Mouse (Mus musculus) gastrocnemius, postnatal 4 days (tissue): ENCODE results near the gene Grxcr1. TPM values are rescaled to one million over a fixed set of nuclear protein-coding genes. Genes with fewer than 3 reads are reported as not detected.

Experiments used
- DNase-seq, 2 experiments: peaks; one replicate each; pipeline ENCODE4 v3.0.0; 2021 to 2022; ENCODE audit warnings: low spot score in 2 of 2, mixed read lengths in 2 of 2
- total RNA-seq, 2 experiments: library from RNA; stranded (reverse); gene quantifications; 2 replicates each; pipeline ENCODE4 v1.2.3; 2021

The Grxcr1 gene
- total RNA-seq, 2 experiments from 2014 or later: not detected

DNA sequence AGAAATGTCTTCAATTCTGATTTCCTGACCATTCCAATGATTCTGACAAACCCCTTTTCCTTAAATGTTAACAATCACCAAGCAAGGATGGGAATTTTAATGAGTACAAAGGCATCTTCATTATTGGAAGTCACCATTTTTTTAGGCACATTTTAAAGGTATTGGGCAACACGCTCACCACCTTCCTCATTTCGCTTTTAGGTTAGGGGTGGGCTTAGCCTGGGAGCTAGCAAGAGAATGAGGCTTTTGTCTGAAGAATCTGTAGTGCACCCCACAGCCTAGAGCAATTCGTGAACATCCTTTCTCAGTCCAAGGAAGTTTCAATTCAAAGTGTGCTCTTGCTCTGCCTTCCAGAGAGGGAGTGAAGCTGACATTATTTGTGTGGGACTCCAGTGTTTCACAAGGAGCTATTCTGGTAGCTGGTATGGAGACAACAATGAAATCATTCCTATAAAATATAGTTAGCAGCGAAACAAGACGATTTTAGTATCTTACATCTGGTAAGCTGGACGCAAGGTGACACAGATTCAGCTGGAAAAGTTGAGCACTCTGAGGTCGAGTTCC, 55.0 kb downstream of the Grxcr1 start:
- DNase-seq: no peak

DNA sequence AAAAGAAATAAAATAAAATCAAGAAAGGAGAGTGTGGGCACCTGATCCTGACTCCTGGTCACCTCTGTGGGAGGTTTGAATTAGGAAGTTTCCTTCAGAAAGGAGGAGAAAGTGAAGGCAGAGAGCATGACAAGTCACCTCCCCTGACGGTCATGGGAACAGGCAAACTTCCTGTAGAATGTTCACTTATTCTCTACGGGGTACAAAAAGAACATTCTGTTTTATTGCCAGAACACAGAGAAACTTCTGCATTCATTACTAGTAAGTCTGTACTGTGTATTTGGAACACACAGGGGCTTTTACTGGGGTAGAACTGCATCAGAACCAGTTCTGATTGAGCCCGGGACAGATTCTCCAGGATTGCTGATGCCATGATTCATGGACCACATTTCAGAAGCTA, 55.5 kb downstream of the Grxcr1 start:
- no peak for DNase-seq

DNA sequence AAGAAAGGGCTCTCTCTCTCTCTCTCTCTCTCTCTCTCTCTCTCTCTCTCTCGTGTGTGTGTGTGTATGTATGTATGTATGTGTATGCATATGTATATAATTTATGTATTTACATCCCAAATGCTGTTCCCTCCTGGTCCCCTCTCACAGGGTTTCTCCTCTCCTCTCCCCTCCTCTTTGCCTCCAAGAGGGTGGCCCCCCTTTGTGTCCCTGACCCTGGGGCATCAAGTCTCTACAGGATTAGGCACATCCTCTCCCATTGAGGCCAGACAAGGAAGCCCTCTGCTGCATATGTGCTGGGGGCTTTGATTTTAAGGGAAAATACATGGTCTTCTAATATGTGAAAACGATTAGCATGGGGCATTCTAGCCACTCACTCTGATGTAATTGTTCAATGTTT, 61.5 kb downstream of the Grxcr1 start:
- no peak for DNase-seq

DNA sequence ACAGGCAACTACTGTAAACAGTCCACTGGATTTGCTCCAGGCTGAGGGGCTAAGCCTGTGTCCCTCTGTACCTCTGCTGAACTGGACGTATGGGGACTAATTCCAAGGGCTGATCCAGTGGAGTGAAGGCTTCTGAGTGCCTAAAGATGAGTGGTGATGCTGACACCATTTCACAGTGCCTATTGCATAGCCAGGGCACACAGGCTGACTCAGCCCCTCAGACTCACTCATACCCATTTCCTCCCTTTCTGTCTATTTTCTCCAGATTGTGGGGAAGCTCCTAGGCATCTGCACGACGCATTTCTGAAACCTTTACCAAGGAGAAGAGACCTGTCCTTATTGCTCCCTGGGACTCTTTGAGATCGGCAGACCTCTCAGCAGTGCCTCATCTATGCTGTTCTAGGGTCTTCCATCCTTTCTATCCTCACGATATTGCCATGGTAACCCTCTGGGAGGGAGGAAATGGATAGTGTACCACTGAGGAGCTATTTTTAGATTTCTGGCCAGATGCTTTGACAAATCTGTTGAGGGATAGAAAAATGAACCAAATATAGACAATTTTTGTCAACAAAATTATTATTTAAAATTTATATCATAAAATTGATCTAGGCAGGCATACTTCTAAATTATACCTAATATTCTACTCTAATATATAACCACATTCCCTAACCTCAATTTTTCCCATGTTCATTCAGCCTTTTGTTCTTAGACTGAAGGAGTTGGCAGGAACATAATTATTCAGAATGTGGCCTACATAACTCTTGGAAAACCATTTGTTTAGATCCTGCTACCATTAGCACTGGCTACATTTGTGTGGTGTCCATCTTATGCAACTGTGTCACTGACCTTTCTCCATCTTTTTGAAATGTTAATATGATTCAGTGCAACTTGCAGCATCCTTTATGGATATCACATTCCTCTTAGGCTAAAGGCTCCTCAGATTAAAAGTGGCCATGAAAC, 66.3 kb downstream of the Grxcr1 start:
- no peak for DNase-seq

DNA sequence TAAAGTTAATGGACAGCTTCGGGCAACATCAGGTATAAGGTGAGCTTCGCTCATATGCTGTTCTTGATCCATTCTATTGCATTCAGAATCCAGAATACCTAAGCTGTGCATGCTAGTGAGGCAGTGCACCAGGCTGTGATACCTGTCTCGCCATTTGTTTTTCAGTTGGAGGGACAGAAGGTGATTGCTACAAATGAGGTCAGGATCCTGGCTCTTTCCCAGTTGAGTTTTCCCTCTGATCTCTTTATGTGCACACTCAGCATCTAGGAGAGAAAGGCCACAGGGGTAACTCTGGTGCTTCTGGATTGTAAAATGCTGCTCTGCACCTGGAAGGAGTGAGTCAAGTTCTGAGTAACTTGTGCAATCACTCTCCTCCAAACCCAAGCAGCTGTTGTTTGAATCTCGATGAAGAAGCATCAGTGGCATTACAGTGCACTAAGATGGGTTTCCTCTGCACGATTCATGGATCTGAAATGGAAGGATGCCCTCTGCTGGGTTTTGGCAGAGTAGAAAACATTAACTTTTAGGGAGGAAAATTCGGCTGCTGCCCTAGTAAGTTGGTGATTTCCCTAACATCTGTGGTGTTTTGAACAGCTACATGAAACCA, 80.9 kb downstream of the Grxcr1 start:
- DNase-seq: no peak

DNA sequence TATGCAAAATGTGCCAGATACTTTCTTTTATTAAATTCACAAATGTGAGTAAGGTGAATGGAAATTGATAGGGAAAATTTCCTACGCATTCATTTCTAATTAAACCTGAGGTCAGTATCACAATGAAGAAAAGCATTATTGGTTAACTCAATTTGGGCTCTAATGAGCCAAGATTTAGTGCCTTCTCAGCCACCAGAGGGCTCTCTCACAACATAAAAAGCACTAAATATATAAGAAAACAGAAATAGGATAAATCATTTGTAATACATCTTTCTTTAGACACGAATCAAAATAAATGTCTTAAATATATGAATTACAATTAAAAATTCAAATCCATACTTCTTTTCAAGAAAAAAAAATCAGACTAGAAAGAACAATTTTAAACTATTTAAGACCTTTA, 89.2 kb downstream of the Grxcr1 start:
- no peak for DNase-seq

DNA sequence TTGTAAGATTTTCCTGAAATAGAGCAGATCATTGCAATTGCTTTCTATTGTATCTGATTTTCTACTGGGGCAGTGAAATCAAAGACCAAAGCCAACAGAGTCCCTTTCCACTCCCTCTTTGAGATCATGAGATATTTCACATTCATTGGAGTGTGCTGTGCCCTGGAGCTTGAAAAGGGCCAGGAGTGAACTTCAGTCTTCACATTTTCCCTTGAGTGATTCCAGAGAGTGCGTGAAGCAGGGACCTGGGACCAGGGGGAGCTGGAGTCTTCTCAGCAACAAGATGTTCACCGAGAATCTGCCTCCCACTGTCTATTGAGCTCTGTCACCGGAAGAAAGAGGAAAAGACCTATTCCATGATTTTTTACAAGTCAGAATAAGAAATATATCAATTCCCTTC, 91.2 kb downstream of the Grxcr1 start:
- no peak for DNase-seq

DNA sequence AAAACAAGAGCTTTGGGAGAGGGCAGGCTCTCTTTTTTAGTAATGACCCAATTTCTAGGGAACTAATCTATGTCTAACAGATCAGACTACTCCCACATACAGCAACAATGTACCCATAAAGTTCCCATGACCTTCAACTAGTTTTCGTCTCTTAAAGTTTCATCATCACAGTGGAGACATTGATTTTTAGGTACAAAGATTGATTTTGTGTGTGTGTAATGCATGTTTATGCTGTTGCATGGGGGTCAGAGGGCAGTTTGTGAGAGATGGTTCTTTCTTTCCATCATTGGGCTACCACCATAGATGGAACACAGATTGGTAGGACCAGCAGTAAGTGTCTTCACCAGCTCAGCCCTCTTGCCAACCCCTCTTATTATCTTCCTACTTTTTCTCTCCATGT, 93.8 kb downstream of the Grxcr1 start:
- no peak for DNase-seq

DNA sequence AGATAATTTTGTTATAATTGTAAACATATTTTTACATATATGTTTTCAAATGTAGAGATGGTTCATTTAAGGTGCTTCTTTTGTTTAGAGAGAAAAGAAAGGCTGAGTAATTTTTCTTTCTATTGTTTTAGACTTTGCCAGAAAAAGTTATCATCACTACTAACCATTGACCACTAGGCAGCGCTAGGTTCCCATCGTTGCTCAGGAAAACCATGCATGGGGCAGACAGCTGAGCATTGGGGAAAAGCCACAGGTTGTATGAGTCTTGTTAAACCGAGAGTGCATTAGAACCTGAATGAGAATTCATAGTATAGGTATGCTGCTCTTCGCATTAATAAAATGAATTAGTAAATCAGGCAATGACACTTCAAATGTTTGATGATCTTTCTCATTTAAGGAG, 96.8 kb downstream of the Grxcr1 start:
- DNase-seq: no peak

DNA sequence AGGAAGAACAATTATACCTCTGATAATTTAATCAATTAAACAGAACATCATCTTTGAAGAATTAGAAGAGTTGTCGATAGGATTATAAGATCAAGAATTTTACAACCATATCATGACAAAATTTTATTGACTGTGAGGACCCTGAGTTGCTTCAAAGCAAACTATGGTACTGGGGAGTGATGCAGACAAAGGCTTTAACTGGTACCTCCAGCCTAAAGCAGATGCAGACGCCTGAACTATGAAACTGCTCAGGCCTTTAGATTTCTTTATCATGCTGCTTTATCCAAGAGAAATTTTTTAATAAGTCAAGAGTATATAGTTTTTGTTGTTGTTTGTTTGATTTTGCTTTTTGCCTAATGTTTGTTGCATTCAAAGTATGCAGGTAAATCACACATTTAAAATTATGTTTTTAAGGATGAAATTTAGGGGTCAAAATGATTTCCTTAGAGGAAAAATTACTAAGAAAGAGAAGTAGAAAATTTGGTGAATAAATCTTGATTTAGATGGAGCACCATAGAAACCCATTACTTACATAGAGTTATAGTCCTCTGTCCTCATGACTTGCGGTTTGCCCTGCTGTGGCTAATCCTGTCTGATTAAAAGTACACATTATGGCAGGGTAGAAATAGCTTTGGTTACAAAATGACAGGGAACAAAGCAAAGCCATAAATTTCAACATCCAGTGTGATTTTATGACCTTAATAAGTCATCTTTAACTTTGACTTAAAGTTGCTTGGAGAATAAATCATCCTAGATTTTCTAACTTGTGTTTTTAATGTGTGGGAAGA, 97.4 kb downstream of the Grxcr1 start:
- DNase-seq: no peak

DNA sequence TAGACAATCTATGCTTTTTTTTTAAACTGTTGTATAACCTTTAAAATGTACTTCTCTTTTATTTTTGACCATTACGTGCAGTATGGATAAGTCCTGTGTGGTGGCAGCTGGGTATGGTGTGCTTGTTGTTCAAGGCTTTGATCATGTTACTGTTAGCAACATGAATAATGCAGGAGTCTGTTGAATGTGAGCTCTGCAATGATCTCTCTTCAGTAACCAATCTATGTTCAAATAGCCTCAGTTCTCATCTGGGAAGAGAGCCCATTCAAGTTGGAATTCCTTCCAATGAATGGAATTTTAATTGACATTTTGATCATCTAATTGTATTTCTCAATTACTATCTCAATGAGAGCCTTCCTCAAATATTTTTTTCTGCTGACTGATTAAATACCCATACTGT, 115.2 kb downstream of the Grxcr1 start:
- no peak for DNase-seq

DNA sequence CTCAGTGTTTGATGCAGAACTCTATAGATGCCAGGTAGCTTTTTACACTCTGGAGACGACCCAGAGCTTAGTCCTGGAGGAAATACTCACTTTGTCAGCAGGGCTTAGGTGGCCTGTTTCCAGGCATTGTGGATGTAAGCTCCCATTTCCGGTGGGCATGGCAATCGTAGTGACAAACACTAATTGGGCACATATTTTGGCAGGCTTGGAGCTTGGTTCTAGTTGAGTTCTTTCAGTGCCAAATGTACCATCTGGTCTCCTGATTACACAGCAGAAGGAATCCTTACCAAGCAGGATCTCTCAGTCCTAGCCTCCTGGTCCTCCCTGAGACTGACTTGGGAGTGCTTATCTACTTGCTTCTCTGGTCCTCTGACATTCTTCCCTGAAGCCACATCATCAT, 118.3 kb downstream of the Grxcr1 start:
- no peak for DNase-seq

DNA sequence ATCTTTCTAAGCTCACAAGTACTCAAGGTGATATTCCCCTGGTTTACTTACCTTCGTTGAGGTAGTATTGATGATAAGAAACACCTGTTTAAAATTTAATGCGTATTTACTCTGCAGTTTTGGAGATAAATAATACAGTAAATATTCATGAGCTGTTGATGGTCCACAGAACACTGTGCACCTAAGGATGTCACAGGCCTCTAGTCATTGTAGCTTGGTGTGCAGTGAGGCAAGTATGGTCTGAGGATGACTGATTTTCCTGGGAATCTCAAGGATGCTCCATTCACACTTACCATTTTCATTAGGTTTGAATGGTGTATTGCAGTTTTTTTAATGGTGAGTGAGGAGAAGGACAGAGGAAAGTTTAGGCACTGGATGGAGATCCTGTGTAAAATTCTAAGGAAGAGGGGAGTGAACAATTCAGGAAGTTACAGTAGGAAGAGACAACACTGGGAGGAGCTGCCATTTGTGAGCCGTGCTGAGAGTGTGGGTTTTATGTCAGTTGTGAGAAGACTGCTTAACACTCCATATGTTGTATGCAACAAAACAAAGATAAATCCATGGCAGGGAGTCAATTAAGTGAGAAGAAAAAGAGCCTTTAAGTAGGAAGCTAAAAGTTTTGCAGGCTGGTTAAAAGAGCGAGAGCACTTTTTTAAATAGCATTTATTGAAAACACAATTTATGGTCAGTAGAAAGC, 118.9 kb downstream of the Grxcr1 start:
- DNase-seq: no peak

DNA sequence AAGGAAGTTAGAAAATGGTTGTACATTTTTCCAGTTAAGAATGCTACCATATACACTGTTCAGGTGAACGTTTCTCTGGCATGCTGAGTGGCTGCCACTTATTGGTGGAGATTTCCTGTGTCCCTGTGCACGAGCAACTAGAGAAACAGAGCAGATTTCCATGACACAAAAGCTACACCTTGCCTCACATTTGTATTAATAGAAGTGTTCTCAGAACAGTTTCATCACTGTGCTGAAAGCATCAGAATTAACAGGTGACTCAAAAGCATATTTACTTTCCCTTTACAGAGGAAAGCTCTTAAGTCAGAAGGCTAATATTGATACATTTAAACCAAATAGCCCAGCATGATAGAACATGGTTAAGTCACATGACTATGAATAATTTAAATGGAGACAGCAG, 130.9 kb downstream of the Grxcr1 start:
- DNase-seq: no peak

DNA sequence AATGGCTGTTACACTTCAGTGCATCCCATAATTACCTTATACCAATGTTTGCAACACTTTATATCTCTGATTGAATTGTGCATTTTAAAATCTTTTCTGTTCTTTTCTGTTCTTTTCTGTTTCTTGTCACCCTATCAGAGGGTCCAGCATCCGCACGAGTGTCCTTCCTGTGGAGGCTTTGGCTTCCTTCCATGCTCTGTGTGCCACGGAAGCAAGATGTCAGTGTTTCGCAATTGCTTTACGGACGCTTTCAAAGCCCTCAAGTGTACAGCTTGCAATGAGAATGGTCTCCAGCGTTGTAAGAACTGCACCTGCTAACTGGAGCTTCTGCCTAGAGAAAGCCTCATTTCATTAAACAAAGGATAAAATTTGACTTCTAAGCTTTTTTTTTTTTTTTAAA, 134.3 kb downstream of the Grxcr1 start:
- DNase-seq: no peak

Other genes starting within 250 kb of the Grxcr1 start
- 10 to 100 TPM; 11.7 to 12.8 TPM for gene Atp8a1, start 184.4 kb upstream of the Grxcr1 start, total RNA-seq
- not detected for gene Gm5108, start 90.2 kb upstream of the Grxcr1 start, total RNA-seq
- not detected for gene Gm21905, start 85.4 kb upstream of the Grxcr1 start, total RNA-seq